Mouse (Mus musculus): Measurements from ENCODE around the gene Psmb5.

DNA sequence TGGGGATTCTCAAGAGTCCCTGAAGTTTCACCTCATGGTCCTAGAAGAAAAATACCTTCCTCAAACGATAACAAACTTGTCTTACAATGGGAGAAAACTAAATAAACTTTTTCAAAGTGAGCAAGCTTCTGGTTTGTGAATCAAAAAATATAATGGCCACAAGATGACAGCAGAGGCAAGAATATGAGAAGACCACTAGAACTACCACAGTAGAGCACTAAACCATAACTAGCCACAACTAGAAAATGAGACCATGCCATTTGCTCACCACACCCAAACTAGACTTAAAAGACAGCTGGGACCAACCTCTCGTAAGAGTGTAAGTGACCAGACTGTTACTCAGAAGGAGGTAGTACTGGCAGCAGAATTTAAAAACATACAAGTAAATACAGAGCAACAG is 42.2 kb upstream of the Psmb5 start:
- TF ChIP-seq CTCF (IDR thresholded peaks at IDR 0.05; ENCODE audit: low read depth) (no peak), EP300 (IDR thresholded peaks at IDR 0.05; ENCODE audit: low read depth) (no peak)
